Mouse (Mus musculus): ENCODE data around the gene Gpatch1. TPM values are rescaled to one million over a fixed set of nuclear protein-coding genes. Genes with fewer than 3 reads are reported as not detected.

The Gpatch1 gene
- polyA plus RNA-seq (2014; fragmentation: Nextera tagmentation; extraction: Ambion mirVana), result 18.0 and 19.8 TPM in 2 replicates

DNA sequence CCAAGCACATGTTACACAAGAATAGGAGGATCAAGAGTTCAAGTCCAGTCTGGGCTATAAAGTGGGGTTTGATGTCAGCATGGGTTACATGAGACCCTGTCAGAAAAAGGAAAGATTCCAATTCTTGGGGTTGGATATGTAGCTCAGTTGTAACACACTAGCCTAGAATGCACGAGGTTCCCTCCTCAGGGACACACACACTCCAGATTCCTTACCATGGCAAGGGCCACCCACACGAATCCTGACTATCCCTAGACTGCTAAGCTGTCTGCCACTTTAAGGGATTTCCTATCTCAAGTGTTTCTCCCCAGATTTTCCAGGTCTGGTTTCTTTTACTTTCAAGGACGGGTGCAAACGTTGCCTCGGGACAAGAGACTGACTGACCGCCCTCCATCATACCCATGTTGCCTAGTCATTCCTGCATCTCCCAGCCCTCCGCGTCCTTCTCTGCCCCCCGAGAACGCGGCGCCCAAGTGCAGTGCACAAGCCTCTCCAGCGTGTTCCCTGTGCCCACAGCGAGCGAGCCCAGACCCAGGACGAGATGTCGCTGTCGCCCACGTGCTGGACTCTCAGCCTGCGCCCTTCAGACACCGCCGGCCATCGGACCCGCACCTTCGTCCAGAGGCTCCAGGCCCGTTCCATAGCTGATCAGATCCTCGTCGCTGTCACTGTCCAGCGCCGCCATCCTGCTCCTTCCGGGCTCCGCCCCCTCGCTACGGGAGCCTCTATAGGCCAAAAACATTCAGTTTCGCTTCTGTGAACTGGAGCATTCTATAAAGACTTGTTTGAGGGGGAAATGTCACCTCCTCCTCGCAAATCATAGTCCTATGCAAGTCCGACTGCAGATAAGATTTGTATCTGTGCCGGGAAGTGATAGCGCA lies at the start of gene Gpatch1:
Gene Gpatch1 (minus strand): TSS at position 712 of the 881 bp plus-strand sequence.
- Histone ChIP-seq H3K4me3 (ENCODE audit: low read depth, low read length) (peak within 1 kb of the TSS; percentile 81), H3K9ac (replicated peaks; ENCODE audit: low read length) (peak within 1 kb of the TSS; percentile 70), H3K36me3 (replicated peaks; ENCODE audit: control insufficient read depth, insufficient read depth, low read depth, low read length) (no peaks in the 10 kb centered on the region), H3K9me3 (replicated peaks; ENCODE audit: control insufficient read depth, low read length) (no peaks in the 10 kb centered on the region), H3K27me3 (ENCODE audit: control insufficient read depth, insufficient read depth, low read length) (no peaks in the 10 kb centered on the region), H3K4me1 (ENCODE audit: control insufficient read depth, insufficient read depth, low read length) (no peaks in the 10 kb centered on the region; the same call in 1 of the 2 replicates), H3K27ac (replicated peaks; ENCODE audit: low read depth, low read length) (no peak within 1 kb of the TSS), H3K4me2 (ENCODE audit: low read depth, low read length) (peak within 1 kb of the TSS; percentile 46)
- WGBS, result 1% methylated on average over 39 of the region's 39 CpGs
- DNase-seq (ENCODE audit: low spot score) (peak; percentile 93), ATAC-seq (replicated peaks; ENCODE audit: insufficient number of reproducible peaks, low FRiP score, low TSS enrichment, low read depth) (peak; percentile 80)

DNA sequence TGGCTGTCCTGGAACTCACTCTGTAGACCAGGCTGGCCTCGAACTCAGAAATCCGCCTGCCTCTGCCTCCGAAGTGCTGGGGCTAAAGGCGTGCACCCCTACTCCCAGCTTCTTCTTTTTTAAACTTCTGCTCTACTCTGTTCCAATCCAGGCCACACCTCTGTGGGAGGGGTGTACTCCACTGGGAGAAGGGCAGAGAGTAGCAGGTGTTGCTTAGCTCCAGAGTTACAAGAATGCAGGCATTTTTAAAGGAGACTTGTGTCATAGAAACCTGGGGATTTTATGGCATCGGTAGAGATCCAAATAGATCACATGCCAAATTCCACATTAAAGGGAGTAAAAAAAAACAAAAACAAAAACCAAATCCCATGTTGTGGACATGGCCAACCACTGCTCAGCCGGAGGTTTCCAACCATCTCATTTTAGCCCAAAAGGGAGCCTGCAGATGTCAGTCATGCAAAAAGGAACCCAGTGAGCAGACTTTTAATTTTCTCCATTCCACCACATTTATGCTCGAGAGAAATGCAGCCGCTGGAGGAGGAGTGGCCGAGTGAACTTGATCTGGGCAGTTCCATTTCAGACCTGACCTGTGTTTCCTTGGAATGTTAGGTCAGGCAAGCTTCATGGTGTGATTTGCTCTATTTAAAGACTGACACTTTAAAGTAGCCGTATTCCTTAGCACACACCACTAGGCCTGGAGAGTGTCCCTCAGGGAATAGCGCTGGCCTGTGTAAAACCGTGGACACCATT lies 47.1 kb upstream of the Gpatch1 start:
- Histone ChIP-seq H3K36me3 (replicated peaks; ENCODE audit: control insufficient read depth, insufficient read depth, low read depth, low read length) (no peaks in the 10 kb centered on the region), H3K27ac (replicated peaks; ENCODE audit: low read depth, low read length) (no peak overlapping the region), H3K4me2 (ENCODE audit: low read depth, low read length) (no peak overlapping the region), H3K27me3 (ENCODE audit: control insufficient read depth, insufficient read depth, low read length) (no peaks in the 10 kb centered on the region), H3K4me3 (ENCODE audit: low read depth, low read length) (no peak overlapping the region), H3K4me1 (ENCODE audit: control insufficient read depth, insufficient read depth, low read length) (no peaks in the 10 kb centered on the region), H3K9ac (replicated peaks; ENCODE audit: low read length) (no peak overlapping the region), H3K9me3 (replicated peaks; ENCODE audit: control insufficient read depth, low read length) (no peaks in the 10 kb centered on the region)
- WGBS, result 53% methylated on average over 12 of the region's 12 CpGs
- ATAC-seq (replicated peaks; ENCODE audit: insufficient number of reproducible peaks, low FRiP score, low TSS enrichment, low read depth), result no peak
- DNase-seq (ENCODE audit: low spot score), result peak; percentile 43

DNA sequence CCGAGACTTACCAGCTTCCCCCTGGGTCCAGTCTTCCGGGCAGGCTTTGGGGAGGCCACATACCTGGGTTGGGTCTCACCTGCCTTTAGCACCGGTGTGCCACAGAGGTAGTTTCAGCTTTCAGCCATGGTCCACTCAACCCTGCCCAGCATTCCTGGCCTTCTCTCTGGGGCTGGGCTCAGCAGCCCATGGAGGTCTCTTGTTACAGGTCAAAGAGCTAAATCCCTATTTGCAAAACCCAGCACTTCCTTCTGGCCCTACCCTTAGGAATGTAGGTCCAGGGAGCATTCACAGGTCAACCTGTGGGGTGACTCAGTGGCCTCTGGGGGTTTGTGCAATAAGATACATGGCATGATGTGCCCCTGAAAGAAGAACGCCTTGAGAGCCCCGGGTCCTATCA lies 44.6 kb upstream of the Gpatch1 start:
- ATAC-seq (replicated peaks; ENCODE audit: insufficient number of reproducible peaks, low FRiP score, low TSS enrichment, low read depth) (no peak), DNase-seq (ENCODE audit: low spot score) (no peak)
- H3K9me3 ChIP-seq (replicated peaks; ENCODE audit: control insufficient read depth, low read length), result no peaks in the 10 kb centered on the region
- H3K36me3 ChIP-seq (replicated peaks; ENCODE audit: control insufficient read depth, insufficient read depth, low read depth, low read length), result no peaks in the 10 kb centered on the region
- H3K4me2 ChIP-seq (ENCODE audit: low read depth, low read length), result no peak overlapping the region
- H3K4me1 ChIP-seq (ENCODE audit: control insufficient read depth, insufficient read depth, low read length), result no peaks in the 10 kb centered on the region
- no peaks in the 10 kb centered on the region for H3K27me3 ChIP-seq (ENCODE audit: control insufficient read depth, insufficient read depth, low read length)
- no peak overlapping the region for H3K9ac ChIP-seq (replicated peaks; ENCODE audit: low read length)
- H3K4me3 ChIP-seq (ENCODE audit: low read depth, low read length), result no peak overlapping the region
- no peak overlapping the region for H3K27ac ChIP-seq (replicated peaks; ENCODE audit: low read depth, low read length)
- whole genome bisulfite sequencing, result 51% methylated on average over 5 of the region's 5 CpGs

DNA sequence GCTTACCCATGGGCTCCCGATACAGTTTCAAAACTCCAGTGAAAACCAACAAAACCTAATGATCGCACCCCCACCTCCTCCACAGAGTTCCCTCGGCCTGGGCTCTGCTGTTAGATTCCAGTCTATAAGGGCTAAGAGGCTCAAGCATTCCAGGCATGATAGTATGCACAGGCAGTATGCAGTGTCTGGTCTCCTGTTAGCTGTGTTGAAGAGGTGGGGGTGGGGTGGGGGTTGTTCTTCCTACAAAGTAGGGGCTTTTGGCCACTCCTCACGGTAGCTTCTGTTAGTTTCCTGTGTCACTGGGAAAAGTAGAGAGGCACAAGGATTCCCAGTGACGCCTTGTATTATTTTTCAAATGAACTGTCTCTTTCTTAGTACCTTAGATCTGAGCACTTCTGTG lies 44.0 kb upstream of the Gpatch1 start:
- ATAC-seq (replicated peaks; ENCODE audit: insufficient number of reproducible peaks, low FRiP score, low TSS enrichment, low read depth) (no peak), DNase-seq (ENCODE audit: low spot score) (no peak)
- H3K9ac ChIP-seq (replicated peaks; ENCODE audit: low read length), result no peak overlapping the region; the same call in 1 of the 2 replicates
- H3K4me2 ChIP-seq (ENCODE audit: low read depth, low read length), result no peak overlapping the region
- no peaks in the 10 kb centered on the region for H3K27me3 ChIP-seq (ENCODE audit: control insufficient read depth, insufficient read depth, low read length)
- H3K36me3 ChIP-seq (replicated peaks; ENCODE audit: control insufficient read depth, insufficient read depth, low read depth, low read length), result no peaks in the 10 kb centered on the region
- H3K4me1 ChIP-seq (ENCODE audit: control insufficient read depth, insufficient read depth, low read length), result no peaks in the 10 kb centered on the region
- no peaks in the 10 kb centered on the region for H3K9me3 ChIP-seq (replicated peaks; ENCODE audit: control insufficient read depth, low read length)
- no peak overlapping the region for H3K27ac ChIP-seq (replicated peaks; ENCODE audit: low read depth, low read length)
- no peak overlapping the region for H3K4me3 ChIP-seq (ENCODE audit: low read depth, low read length)
- 66% methylated on average over 5 of the region's 5 CpGs for WGBS

DNA sequence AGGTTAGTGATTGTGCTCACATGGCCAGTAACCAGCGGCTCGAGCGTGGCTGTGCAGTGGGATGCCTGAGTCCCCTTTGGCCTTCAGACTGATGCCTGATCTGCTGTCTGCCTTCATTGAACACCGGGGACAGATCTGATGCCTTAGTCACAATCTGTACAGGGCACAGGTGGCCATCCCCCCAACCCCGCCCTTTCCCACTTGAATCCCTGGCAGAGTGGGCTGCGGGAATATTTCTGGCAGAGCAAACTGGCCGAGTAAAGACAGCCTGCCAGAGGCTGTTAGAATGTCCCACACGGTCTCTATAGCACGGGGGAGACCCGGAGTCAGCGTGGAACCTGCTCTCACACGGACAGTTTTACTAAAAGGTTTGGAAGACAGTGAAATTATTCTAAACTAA lies 39.4 kb upstream of the Gpatch1 start:
- Histone ChIP-seq H3K9me3 (replicated peaks; ENCODE audit: control insufficient read depth, low read length) (no peaks in the 10 kb centered on the region), H3K4me3 (ENCODE audit: low read depth, low read length) (no peak overlapping the region), H3K4me1 (ENCODE audit: control insufficient read depth, insufficient read depth, low read length) (no peaks in the 10 kb centered on the region), H3K9ac (replicated peaks; ENCODE audit: low read length) (no peak overlapping the region), H3K4me2 (ENCODE audit: low read depth, low read length) (no peak overlapping the region), H3K36me3 (replicated peaks; ENCODE audit: control insufficient read depth, insufficient read depth, low read depth, low read length) (no peaks in the 10 kb centered on the region), H3K27me3 (ENCODE audit: control insufficient read depth, insufficient read depth, low read length) (no peaks in the 10 kb centered on the region), H3K27ac (replicated peaks; ENCODE audit: low read depth, low read length) (no peak overlapping the region)
- DNase-seq (ENCODE audit: low spot score) (no peak), ATAC-seq (replicated peaks; ENCODE audit: insufficient number of reproducible peaks, low FRiP score, low TSS enrichment, low read depth) (no peak)
- 88% methylated on average over 12 of the region's 12 CpGs for WGBS

DNA sequence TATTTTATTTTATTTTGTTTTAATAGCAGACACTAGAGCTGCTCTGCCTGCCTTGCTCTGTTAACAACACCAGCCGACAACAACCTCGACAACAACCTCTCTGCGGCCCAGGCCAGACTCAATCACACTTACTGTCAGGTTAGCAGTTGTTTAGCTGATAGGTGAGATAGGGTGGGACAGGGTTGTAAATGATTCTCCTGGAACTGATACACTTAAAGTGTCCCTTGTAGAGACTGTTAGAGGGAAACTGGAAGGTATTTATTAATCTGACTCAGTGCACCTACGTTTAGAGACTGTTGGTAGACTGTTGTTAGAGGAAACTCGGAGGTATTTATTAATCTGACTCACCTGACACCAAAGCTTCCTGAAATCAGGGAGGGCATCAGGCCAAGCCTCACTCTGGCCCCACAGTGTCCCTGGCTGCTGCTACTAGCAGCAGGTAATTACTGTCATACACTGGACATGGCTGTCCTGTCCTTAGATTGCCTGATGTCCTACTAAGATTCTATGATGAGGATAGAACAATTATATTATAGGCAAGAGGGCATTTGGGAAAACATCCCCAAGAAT lies 37.1 kb upstream of the Gpatch1 start:
- WGBS, result 80% methylated on average over 5 of the region's 5 CpGs
- no peak for ATAC-seq (replicated peaks; ENCODE audit: insufficient number of reproducible peaks, low FRiP score, low TSS enrichment, low read depth)
- H3K9ac ChIP-seq (replicated peaks; ENCODE audit: low read length), result no peak overlapping the region
- H3K4me1 ChIP-seq (ENCODE audit: control insufficient read depth, insufficient read depth, low read length), result no peaks in the 10 kb centered on the region
- no peak for DNase-seq (ENCODE audit: low spot score)
- no peaks in the 10 kb centered on the region for H3K36me3 ChIP-seq (replicated peaks; ENCODE audit: control insufficient read depth, insufficient read depth, low read depth, low read length)
- H3K4me2 ChIP-seq (ENCODE audit: low read depth, low read length), result no peak overlapping the region
- no peak overlapping the region for H3K4me3 ChIP-seq (ENCODE audit: low read depth, low read length)
- no peak overlapping the region for H3K27ac ChIP-seq (replicated peaks; ENCODE audit: low read depth, low read length)
- no peaks in the 10 kb centered on the region for H3K27me3 ChIP-seq (ENCODE audit: control insufficient read depth, insufficient read depth, low read length)
- no peaks in the 10 kb centered on the region for H3K9me3 ChIP-seq (replicated peaks; ENCODE audit: control insufficient read depth, low read length)

DNA sequence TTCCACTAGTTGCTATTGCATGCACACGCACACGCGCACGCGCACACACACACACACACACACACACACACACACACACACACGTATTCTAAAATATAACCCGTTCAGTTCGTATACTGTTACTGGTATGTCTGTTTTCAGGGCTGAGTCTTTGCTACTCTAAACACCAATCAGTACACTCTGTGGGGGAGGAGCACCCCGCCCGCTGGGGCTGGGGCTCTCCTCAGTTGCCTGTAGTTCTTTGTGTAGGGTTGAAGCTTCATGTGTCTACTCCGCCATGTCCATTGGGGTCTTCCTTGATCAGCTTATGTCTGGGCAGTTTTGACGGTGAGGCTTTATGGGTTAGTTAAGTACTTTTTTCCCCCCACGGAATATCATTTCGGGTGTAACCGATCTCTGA lies 35.1 kb upstream of the Gpatch1 start:
- Histone ChIP-seq H3K4me3 (ENCODE audit: low read depth, low read length) (no peak overlapping the region), H3K9ac (replicated peaks; ENCODE audit: low read length) (no peak overlapping the region), H3K36me3 (replicated peaks; ENCODE audit: control insufficient read depth, insufficient read depth, low read depth, low read length) (no peaks in the 10 kb centered on the region), H3K9me3 (replicated peaks; ENCODE audit: control insufficient read depth, low read length) (no peaks in the 10 kb centered on the region), H3K27me3 (ENCODE audit: control insufficient read depth, insufficient read depth, low read length) (no peaks in the 10 kb centered on the region), H3K4me1 (ENCODE audit: control insufficient read depth, insufficient read depth, low read length) (no peaks in the 10 kb centered on the region), H3K4me2 (ENCODE audit: low read depth, low read length) (no peak overlapping the region), H3K27ac (replicated peaks; ENCODE audit: low read depth, low read length) (no peak overlapping the region)
- DNase-seq (ENCODE audit: low spot score) (no peak), ATAC-seq (replicated peaks; ENCODE audit: insufficient number of reproducible peaks, low FRiP score, low TSS enrichment, low read depth) (no peak)
- 93% methylated on average over 15 of the region's 15 CpGs for WGBS

DNA sequence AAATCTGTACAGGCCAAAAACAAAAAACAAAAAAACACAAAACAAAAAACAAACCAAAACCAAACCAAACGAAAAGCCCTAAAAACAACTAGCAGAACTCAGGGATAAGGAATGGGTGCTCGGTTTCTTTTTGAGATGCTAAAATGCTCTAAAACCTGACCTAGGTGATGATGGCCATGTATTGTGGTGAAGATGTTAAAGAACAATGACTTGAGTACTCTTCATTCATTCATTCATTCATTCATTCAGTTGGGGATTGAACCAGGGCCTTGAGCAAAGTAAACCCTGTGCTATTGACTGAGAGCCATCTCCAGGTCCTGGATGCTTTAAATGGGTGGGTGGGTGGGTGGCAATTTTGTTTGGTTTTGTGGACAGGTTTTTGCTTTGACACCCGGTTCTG lies 32.9 kb upstream of the Gpatch1 start:
- WGBS, result 96% methylated on average over 3 of the region's 3 CpGs
- no peak for ATAC-seq (replicated peaks; ENCODE audit: insufficient number of reproducible peaks, low FRiP score, low TSS enrichment, low read depth)
- Histone ChIP-seq H3K36me3 (replicated peaks; ENCODE audit: control insufficient read depth, insufficient read depth, low read depth, low read length) (no peaks in the 10 kb centered on the region), H3K4me2 (ENCODE audit: low read depth, low read length) (no peak overlapping the region), H3K9ac (replicated peaks; ENCODE audit: low read length) (no peak overlapping the region), H3K27ac (replicated peaks; ENCODE audit: low read depth, low read length) (no peak overlapping the region), H3K9me3 (replicated peaks; ENCODE audit: control insufficient read depth, low read length) (no peaks in the 10 kb centered on the region), H3K27me3 (ENCODE audit: control insufficient read depth, insufficient read depth, low read length) (no peaks in the 10 kb centered on the region), H3K4me3 (ENCODE audit: low read depth, low read length) (no peak overlapping the region), H3K4me1 (ENCODE audit: control insufficient read depth, insufficient read depth, low read length) (no peaks in the 10 kb centered on the region)
- no peak for DNase-seq (ENCODE audit: low spot score)

Measured in embryonic facial prominence, embryonic 11.5 days (tissue).